Mouse (Mus musculus) liver, postnatal 0 days (tissue): Measurements from ENCODE around the gene Ankrd60. TPM values are rescaled to one million over a fixed set of nuclear protein-coding genes. Genes with fewer than 3 reads are reported as not detected.

Experiments
- ATAC-seq: fragments of 200-750 bp; cut with Nextera tagmentation; 2 replicates; pipeline ENCODE4 v1.8.0; 2017; ENCODE audit warnings: mild to moderate bottlenecking, moderate library complexity
- DNase-seq: peaks from one replicate; pipeline ENCODE4 v3.0.0-alpha.2; 2016
- H3K27ac ChIP-seq: fragments of 300-500 bp; sonication (generic); 2 replicates; pipeline ENCODE4 v1.5.1; 2014; ENCODE audit warnings: antibody characterized with exemption, moderate library complexity, mild to moderate bottlenecking, low read depth
- H3K27me3 ChIP-seq: fragments of 300-500 bp; sonication (generic); 2 replicates; pipeline ENCODE4 v1.6.1; 2014; ENCODE audit warnings: low read length, control low read depth, mixed read lengths; ENCODE audit not compliant: insufficient read depth
- H3K36me3 ChIP-seq: fragments of 300-500 bp; sonication (generic); replicated peaks from 2 replicates; pipeline ENCODE4 v1.6.1; 2014; ENCODE audit warnings: mild to moderate bottlenecking, control low read depth, low read length, moderate library complexity, mixed read lengths; ENCODE audit not compliant: insufficient read depth
- H3K4me1 ChIP-seq: fragments of 300-500 bp; sonication (generic); 2 replicates; pipeline ENCODE4 v1.6.1; 2014; ENCODE audit warnings: antibody characterized with exemption, mild to moderate bottlenecking, control low read depth; ENCODE audit not compliant: insufficient read depth
- H3K4me2 ChIP-seq: fragments of 300-500 bp; sonication (generic); 2 replicates; pipeline ENCODE4 v1.6.1; 2014; ENCODE audit warnings: low read depth, mild to moderate bottlenecking, low read length, moderate library complexity, mixed read lengths
- H3K4me3 ChIP-seq: fragments of 300-500 bp; sonication (generic); 2 replicates; pipeline ENCODE4 v1.5.1; 2014; ENCODE audit warnings: low read depth, low read length
- H3K9ac ChIP-seq: fragments of 300-500 bp; sonication (generic); replicated peaks from 2 replicates; pipeline ENCODE4 v1.6.1; 2014; ENCODE audit warnings: mild to moderate bottlenecking, moderate library complexity
- H3K9me3 ChIP-seq: fragments of 300-500 bp; sonication (generic); 2 replicates; pipeline ENCODE4 v1.6.1; 2016; ENCODE audit warnings: mild to moderate bottlenecking, control low read depth, low read length, mixed read lengths
- CTCF ChIP-seq: sonication (generic); IDR thresholded peaks from 2 replicates; pipeline ENCODE4 v1.5.1; 2016; ENCODE audit warnings: antibody characterized with exemption, low read depth
- EP300 ChIP-seq: IDR thresholded peaks from 2 replicates; pipeline ENCODE4 v1.6.1; 2016; ENCODE audit warnings: antibody characterized with exemption, low read depth, mild to moderate bottlenecking
- WGBS: fragments of 180-500 bp; shearing (Covaris S2); extraction: QIAGEN DNeasy Blood & Tissue Kit; methylation state at CpG from one replicate; pipeline ENCODE4 v1.1.7; 2014; ENCODE audit not compliant: insufficient replicate concordance; 5-methylcytosine and 5-hydroxymethylcytosine counted together
- polyA plus RNA-seq: library from polyadenylated mRNA; unstranded; fragments of >200 nt; fragmentation: Nextera tagmentation; extraction: Ambion mirVana; gene quantifications from 2 replicates; pipeline ENCODE4 v1.2.1, GENCODE M21; 2015

The Ankrd60 gene
- polyA plus RNA-seq: not detected in 2 replicates

GRCm38 (mm10) chr2:173577669-173578557, at the start of gene Ankrd60:
TSS of gene Ankrd60 (minus strand) at chr2:173578365.
- TF ChIP-seq EP300: no peak
- TF ChIP-seq CTCF: no peak
- 17% methylated on average over 25 of the region's 58 CpGs for WGBS
- Histone ChIP-seq H3K9ac (no peak within 1 kb of the TSS), H3K27ac (no peak within 1 kb of the TSS), H3K4me1 (peaks cover 5% of the 10 kb centered on the region; the same call in 1 of the 2 replicates), H3K9me3 (no peaks in the 10 kb centered on the region), H3K27me3 (peaks cover 29% of the 10 kb centered on the region), H3K36me3 (no peaks in the 10 kb centered on the region), H3K4me2 (peak within 1 kb of the TSS; percentile 66), H3K4me3 (peak within 1 kb of the TSS; percentile 24)
- peak; percentile 30 for ATAC-seq
- peak; percentile 54 for DNase-seq

- TF ChIP-seq CTCF (no peak), EP300 (no peak)
- Histone ChIP-seq H3K27ac (no peak overlapping the region), H3K9me3 (no peaks in the 10 kb centered on the region), H3K4me1 (no peaks in the 10 kb centered on the region), H3K27me3 (no peaks in the 10 kb centered on the region), H3K36me3 (no peaks in the 10 kb centered on the region), H3K4me2 (no peak overlapping the region), H3K9ac (no peak overlapping the region), H3K4me3 (no peak overlapping the region)
- 85% methylated on average over 3 of the region's 3 CpGs for WGBS
- no peak for ATAC-seq
- DNase-seq: no peak
Observed at GRCm38 (mm10) chr2:173625786-173626185, 47.6 kb upstream of the Ankrd60 start.

- TF ChIP-seq EP300 (no peak), CTCF (no peak)
- Histone ChIP-seq H3K9me3 (no peaks in the 10 kb centered on the region), H3K27me3 (no peaks in the 10 kb centered on the region), H3K27ac (no peak overlapping the region), H3K4me1 (no peaks in the 10 kb centered on the region), H3K4me2 (no peak overlapping the region), H3K36me3 (no peaks in the 10 kb centered on the region), H3K4me3 (no peak overlapping the region), H3K9ac (no peak overlapping the region)
- no peak for DNase-seq
- WGBS: 43% methylated on average over 7 of the region's 7 CpGs
- no peak for ATAC-seq
Observed at GRCm38 (mm10) chr2:173624667-173625066, 46.5 kb upstream of the Ankrd60 start.

GRCm38 (mm10) chr2:173622173-173622601, 44.0 kb upstream of the Ankrd60 start:
- Histone ChIP-seq H3K4me2 (no peak overlapping the region), H3K4me1 (no peaks in the 10 kb centered on the region), H3K27ac (no peak overlapping the region), H3K36me3 (no peaks in the 10 kb centered on the region), H3K27me3 (no peaks in the 10 kb centered on the region), H3K9me3 (no peaks in the 10 kb centered on the region), H3K9ac (no peak overlapping the region), H3K4me3 (no peak overlapping the region)
- TF ChIP-seq CTCF: no peak
- no peak for TF ChIP-seq EP300
- WGBS: 68% methylated on average over 7 of the region's 7 CpGs
- ATAC-seq (no peak), DNase-seq (no peak)

GRCm38 (mm10) chr2:173620645-173621044, 42.5 kb upstream of the Ankrd60 start:
- Histone ChIP-seq H3K36me3 (no peaks in the 10 kb centered on the region), H3K27ac (no peak overlapping the region), H3K4me2 (no peak overlapping the region), H3K9ac (no peak overlapping the region), H3K27me3 (no peaks in the 10 kb centered on the region), H3K9me3 (no peaks in the 10 kb centered on the region), H3K4me3 (no peak overlapping the region), H3K4me1 (no peaks in the 10 kb centered on the region)
- no peak for TF ChIP-seq EP300
- TF ChIP-seq CTCF: peak; percentile 54
- DNase-seq (no peak), ATAC-seq (no peak)
- 87% methylated on average over 4 of the region's 4 CpGs for whole genome bisulfite sequencing

GRCm38 (mm10) chr2:173619132-173619531, 41.0 kb upstream of the Ankrd60 start:
- Histone ChIP-seq H3K27me3 (no peaks in the 10 kb centered on the region), H3K27ac (no peak overlapping the region), H3K4me1 (no peaks in the 10 kb centered on the region), H3K9ac (no peak overlapping the region), H3K9me3 (no peaks in the 10 kb centered on the region), H3K4me2 (no peak overlapping the region), H3K36me3 (no peaks in the 10 kb centered on the region), H3K4me3 (no peak overlapping the region)
- 85% methylated on average over 5 of the region's 5 CpGs for WGBS
- TF ChIP-seq CTCF (no peak), EP300 (no peak)
- ATAC-seq (no peak), DNase-seq (no peak)
